Mouse (Mus musculus): Measurements from ENCODE around the gene Cep295nl.
"Not testable (repeated sequence)": the region's sequence is repeated elsewhere in the genome, so short reads cannot be mapped to it uniquely, and the experiment has no call there.

Gene Cep295nl

DNA sequence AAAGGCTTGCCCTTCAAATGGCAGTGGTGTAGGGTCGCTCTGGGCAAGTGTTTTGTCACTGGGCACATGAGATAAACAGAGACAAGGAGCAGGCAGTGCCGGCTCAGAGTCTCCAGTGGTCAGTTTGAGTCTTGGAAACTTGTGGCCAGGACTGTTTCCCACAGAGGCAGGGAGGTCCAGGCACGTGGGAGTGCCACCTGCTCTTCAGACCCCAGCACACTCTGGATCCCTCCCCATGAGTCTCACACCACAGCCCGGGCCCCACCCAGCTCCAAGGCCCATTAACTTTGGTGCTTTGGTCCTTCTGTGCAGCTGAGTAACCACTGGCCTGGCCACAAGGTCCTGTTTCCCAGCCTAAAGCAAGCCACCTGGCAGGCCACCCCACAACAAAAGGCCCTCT, 20.3 kb downstream of the Cep295nl start:
- no peak for DNase-seq (ENCODE audit: extremely low read depth, low read depth)

DNA sequence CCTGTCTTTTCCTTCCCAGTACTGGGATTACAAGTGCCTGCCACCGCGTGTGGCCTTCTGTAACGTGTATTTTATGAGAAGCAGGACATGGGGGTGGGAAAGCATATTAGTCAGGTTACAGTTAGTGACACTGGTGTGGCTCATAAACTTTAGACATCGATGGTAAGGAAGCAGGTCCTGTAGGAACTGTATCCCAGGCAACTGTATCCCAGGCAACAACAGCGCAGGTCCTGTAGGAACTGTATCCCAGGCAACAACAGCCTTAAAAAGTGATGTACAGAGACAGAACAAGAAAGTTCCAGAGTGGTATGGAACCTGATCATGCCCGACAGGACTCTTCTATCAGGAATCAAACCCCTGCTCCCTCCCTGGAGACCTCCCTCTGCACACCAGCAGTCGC, 20.8 kb downstream of the Cep295nl start:
- DNase-seq (ENCODE audit: extremely low read depth, low read depth): no peak

DNA sequence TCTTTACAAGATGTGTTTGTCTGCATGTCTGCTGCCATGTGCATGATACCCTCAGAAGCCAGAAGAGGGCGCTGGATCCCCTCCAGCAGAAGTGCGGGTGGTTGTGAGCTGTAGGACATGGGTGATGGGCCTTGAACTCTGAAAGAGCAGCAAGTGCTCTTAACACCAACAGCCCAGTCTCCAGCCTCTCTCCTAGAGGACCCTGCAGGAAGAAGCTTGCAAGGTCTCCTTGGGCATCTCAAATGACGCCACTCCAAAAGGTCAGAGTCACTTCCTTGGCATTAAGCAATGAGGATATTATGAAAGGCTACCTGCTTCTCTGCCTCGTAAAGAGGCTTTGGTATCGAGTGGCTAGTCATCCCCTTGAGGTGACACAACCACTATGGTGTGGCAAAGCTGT, 23.6 kb downstream of the Cep295nl start:
- peak; percentile 22 for DNase-seq (ENCODE audit: extremely low read depth, low read depth)

DNA sequence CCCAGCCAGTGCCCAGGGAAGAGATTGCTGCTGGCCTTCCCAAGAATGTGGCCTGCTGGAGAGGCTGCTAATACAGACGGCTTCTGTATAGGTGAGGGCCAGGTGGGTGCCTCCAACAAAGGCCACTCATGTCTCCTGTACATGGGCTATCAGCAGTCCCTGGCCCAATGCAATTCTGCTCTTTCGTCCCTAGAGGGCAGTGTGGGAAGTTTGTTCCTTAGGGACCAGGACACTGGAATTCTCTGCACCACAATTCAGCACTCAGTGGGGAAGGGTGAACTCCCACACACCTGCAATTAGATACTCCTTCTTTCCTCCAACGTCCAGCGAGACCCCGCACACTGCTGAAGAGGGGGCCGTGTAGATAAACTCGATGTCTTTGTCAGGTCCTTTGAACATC, 25.2 kb downstream of the Cep295nl start:
- DNase-seq (ENCODE audit: extremely low read depth, low read depth): peak; percentile 17

DNA sequence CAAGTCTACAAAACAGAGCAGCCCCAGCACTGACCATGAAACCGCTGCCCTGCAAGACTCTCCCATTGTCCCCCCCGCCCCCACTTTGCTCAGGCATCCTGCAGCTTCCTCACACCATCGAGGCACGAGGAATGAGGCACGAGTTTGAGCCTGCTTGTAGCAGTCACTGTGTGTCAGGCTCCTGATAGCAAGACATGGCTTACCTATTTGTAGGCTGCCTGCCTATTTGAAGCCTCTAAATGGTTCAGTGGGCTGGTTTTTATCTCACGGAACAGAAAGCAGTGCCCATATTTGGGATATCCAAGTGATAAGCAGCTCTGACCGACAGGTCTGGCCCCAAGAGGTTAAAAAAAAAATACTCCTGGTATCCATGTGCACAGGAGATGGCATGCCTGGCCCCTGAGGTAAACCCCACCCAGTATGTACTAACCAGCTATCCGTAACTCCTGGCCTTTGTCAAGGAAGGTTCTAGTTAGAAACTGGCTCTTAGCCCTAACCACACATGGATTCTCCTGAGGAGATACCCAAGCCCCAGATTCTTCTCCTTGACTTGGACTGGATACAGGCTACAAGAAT, 26.0 kb downstream of the Cep295nl start:
- no peak for DNase-seq (ENCODE audit: extremely low read depth, low read depth)

DNA sequence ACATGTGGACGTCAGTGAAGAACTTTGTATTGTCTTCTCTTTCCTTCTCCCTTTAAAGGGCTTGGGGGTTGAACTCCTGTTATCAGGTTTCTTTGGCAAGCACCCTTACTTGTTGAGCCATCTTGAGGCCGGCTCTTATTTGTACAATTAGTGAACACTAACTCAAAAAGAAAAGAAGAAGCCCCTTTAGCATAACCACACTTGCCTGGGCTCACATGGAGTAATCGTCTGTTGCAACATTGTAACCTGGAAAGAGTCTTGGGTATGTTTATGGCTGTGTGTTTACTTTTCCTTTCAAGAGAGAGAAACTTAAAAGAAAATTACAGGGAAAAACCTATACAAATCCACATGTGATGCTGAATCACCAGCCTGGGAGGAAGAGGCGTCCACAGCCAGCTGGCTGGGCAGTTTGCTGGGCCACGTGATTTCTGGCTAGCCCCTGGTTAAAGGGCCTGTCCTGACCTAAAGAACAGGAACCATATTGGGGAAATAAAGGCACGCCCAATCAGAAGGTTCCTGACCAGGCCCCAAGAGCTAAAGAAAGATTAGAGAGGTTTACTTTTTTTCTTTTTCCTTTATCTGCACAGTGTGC, 30.1 kb downstream of the Cep295nl start:
- DNase-seq (ENCODE audit: extremely low read depth, low read depth): no peak

DNA sequence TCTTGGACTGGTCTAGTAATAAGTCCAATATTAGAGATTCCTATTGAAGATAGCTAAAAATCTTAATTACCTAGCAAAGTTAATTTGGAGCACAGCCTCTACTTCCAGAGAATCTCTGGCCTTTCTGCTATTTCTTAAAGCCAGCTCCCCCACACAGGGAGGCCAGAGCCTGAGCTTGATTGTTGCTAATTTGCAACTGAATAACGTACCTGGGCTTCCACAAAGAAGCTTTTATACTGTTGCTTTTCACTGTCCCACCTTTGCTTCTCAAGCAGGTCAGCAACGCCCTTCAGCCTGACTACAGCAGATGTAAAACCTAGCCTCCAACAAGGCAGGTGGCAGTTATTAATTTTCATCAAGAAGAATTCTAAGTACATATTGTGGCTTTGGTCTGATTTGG, 34.3 kb downstream of the Cep295nl start:
- DNase-seq (ENCODE audit: extremely low read depth, low read depth): not testable (repeated sequence)

DNA sequence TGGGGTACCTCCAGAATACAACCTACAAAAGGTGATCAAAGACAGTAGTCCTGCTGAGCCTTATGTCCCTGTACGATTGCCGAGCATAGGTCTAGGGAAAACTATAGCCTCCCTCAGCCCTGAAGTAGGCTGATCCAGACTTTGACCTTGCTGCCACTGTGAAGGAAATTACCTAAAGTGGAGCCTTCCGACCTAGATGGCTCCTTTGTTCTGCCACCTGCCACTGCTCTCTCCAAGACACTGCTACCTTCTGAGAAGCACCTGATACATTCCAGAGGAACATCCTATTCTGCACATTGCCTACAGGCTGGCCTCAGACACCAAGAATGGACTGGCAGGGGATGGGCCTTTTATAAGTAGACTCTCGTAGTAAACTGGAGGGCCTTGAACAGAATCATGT, 38.3 kb downstream of the Cep295nl start:
- DNase-seq (ENCODE audit: extremely low read depth, low read depth): not testable (repeated sequence)

DNA sequence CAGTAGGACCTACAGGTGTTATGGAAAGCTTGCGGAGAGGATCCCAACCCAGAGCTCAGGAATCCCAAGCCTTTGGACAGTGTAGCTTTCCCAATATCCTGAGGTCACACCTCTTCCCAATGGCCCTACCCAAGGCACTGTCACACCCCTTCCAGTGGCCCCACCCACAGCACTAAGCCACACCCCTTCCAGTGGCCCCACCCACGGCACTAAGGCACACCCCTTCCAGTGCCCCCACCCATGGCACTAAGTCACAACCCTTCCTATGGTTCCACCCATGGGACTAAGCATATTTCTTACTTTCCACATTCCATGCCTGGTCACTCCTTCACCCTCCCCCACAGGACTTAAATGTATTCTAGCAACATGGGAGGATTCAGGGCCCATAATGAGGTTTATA, 43.5 kb downstream of the Cep295nl start:
- no peak for DNase-seq (ENCODE audit: extremely low read depth, low read depth)

DNA sequence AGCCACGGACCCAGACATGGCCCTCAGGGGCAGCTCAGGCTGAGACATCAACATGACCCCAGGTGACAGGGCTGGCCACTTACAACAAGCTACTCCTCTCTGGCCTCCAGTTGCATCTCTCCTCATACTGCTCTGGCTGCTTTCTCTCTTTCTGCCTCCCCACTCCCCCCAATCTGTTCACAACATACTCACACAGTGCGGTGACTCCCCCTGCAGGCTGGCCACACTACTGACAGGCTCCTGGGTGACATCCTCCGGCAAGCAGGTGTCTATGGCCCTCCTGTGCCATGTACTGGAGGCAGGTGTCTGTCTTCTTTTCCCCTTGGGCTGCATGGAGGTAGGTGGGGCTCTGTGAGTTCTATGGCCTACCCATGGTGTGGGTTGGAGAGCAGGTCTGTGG, 44.3 kb downstream of the Cep295nl start:
- DNase-seq (ENCODE audit: extremely low read depth, low read depth): no peak

DNA sequence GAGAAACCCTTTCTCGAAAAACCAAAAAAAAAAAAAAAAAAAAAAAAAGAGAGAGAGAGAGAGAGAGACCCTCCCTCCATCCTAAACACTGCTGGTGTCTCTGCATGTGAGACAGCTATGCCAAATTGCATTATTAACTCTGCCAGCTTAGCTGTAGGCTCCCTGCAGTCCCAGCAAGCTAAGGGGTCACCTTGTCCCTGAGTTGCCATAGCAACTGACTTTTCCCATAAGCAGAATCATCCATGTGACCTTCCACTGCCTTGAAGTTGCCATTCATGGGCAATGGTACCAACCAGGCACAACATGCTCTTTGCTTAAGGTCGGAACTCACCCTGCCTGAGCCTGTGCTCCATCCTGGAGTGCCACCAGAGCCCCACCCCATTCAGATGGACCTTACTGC, 47.3 kb downstream of the Cep295nl start:
- no peak for DNase-seq (ENCODE audit: extremely low read depth, low read depth)

DNA sequence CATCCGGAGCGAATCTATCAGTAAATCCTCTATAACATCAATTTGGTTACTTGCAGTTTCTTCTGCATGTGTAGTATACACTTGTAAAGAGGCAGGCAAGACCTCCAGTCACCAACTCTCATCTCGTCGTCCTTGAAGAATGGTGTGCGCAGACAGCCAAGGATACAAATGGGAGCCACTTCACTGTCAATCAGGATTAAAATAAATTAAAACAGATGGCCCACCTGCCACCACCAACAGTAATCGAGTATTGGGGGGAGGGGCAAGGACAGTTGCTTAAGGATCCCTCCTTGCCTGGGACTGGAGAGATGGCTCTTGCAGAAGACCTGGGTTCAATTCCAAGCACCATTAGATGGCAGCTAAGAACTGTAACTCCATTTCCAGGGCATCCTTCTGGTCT, 49.6 kb downstream of the Cep295nl start:
- DNase-seq (ENCODE audit: extremely low read depth, low read depth): no peak

DNA sequence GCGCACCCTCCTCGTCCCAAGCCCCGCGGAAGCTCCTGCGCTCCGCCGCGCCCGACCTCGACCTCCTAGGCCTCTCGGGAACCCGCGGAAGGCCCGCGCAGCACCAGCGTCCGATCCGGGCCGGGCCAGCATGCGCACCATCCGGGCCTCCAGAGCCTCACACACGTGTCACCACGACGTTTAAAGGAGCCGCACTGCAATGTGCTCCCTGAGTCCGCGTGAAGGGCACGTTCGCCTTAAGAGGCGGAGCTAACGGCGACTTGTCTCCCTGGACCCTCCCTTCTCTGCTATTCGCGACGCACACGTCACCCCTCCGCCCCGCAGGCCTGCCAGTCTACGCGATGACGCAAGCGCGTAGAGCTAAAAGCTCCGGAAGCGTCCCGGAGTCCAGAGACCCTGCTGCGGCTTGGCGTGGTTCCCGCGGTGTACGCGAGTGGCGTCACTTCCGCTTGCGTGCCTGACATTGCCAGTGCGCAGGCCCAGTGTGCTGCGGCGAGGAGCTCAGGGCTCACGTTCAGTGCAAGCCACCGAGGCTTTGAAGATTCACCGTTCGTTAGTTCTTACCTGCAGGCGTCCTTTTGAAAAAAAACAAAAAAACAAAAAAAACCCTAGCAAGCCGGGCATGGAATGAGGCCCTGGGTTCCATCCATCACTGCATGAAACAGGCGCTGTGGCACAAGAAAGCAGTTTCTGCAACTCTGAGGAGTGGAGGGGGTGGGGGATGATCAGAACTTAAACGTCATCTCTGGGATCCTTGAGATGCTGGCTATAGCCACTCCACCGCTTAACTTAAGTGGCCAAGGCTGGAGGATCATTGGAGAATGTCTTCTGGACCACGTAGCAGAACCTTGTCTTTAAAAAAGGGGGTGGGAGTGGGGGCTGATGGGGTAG, 52.1 kb downstream of the Cep295nl start, which contains the start of gene Usp36:
Usp36 (minus strand) TSS at position 246 of the 891 bp plus-strand sequence.
- peak; percentile 98 for DNase-seq (ENCODE audit: extremely low read depth, low read depth)

DNA sequence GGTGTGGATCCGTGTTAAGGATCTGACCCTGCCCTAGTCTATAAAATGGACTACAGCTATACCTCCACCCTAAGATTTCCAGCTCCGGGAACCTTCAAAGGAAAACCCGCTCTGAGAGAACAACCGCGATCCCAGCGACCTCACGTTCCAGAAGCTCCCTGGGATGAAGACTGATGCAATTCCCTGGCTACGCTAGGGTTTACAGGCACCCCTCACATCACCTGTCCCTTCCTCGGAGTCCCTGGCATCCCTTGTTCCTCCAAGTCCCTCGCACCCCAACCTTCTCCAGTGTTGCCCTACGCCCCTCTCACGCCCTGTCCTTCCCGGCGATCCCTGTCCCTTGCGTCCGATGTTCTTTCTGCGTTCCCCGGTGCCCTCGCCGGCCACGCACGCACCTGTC, 52.7 kb downstream of the Cep295nl start:
- DNase-seq (ENCODE audit: extremely low read depth, low read depth): no peak

DNA sequence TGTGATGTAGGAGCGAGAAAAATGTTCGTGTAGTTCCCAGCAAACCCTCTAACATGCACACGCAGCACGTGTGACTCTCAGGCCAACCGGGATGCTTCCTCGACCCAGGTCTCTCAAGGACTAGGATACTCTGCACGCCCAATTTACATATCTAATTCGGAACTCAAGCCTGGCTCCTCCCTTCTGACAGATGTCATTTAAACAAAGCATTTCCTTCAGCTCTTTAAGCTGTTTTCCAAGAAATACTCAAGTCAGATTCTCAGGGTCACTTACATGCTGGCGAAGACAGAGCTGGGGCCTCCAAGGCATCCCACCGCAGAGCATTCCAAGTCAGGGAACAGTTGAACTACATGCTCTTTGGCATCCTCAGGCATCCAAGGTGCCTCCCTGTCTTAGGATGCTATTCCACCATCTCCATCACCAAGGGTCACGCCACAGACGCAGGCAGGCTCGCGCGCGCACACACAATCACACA, 53.2 kb downstream of the Cep295nl start:
- peak; percentile 77 for DNase-seq (ENCODE audit: extremely low read depth, low read depth)

DNA sequence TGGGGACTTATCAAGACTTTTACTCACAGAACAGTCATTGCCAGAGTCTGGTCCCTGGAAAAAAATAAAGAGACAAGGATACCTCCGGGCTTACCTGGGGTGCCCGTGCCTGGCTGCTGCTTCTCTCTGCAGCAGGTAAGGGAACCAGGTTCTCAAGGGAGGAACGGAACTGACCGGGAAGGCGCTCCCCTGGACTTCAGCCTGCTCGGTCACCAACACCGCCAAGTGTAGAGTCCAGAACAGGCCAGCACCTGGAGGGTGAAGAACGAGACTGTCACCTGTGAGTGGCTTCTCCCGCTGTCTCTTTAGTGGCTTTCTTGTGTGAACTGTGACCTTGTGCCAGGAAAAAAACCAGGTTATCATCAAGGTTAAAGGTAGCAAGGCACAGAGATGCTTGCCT, 54.7 kb downstream of the Cep295nl start:
- DNase-seq (ENCODE audit: extremely low read depth, low read depth): no peak

DNA sequence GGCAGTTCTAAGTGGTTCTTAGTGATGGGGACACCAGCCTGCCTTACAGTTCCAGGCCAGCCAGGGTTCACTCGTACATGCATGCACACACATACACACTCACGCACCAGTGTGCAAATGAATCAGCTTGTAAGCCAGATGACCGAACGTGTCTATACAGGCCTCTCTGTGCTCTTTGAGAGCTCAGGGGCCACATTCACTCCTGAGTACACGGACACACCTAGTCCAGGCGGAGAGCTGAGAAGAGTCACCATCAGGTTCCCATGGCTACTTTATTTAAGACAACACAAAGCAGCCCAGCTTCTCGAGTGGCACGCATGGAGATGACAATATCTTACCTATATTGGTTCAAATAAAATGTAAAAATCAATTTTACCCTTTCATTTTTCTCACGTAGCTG, 55.9 kb downstream of the Cep295nl start:
- DNase-seq (ENCODE audit: extremely low read depth, low read depth): no peak

DNA sequence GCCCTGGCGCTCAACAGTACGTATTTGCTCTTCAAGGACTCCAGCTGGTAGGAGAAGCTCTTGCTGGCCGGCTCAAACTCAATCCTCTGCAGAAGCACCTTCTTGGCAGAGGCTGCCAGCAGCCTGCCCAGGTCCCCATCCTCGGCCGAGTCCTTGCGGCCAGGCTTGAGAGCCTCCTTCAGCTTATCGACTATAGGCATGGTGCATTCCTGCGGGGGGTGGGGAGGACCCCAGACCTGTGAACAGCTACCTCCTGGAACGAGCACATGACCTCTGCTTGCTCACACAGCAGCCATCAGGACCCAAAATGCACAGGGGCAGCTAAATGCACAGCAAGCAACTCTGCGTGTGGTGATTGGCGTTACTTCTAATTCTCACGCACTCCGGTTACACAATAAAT, 56.5 kb downstream of the Cep295nl start:
- no peak for DNase-seq (ENCODE audit: extremely low read depth, low read depth)

Measured in MEL-GATA-1-ER (cell line).